Mouse (Mus musculus) forebrain, postnatal 0 days (tissue): ENCODE data around the gene Snrk. TPM values are rescaled to one million over a fixed set of nuclear protein-coding genes. Genes with fewer than 3 reads are reported as not detected.
A peak's percentile ranks its signal among the peaks of the same experiment; 100 is the strongest.

Experiments used
- ATAC-seq: fragments of 200-750 bp; cut with Nextera tagmentation; 2 replicates; pipeline ENCODE4 v1.8.0; 2017; ENCODE audit warnings: mild to moderate bottlenecking, moderate library complexity
- DNase-seq: peaks from one replicate; pipeline ENCODE4 v3.0.0-alpha.2; 2015
- H3K27ac ChIP-seq: fragments of 300-500 bp; sonication (generic); 2 replicates; pipeline ENCODE4 v1.5.1; 2014; ENCODE audit warnings: low read depth, mild to moderate bottlenecking, antibody characterized with exemption, low read length, moderate library complexity, mixed read lengths
- H3K27me3 ChIP-seq: fragments of 300-500 bp; sonication (generic); 2 replicates; pipeline ENCODE4 v1.6.1; 2014; ENCODE audit warnings: mild to moderate bottlenecking, low read length, mixed read lengths; ENCODE audit not compliant: insufficient read depth
- H3K36me3 ChIP-seq: fragments of 300-500 bp; sonication (generic); 2 replicates; pipeline ENCODE4 v1.6.1; 2014; ENCODE audit warnings: mild to moderate bottlenecking, moderate library complexity; ENCODE audit not compliant: insufficient read depth
- H3K4me1 ChIP-seq: fragments of 300-500 bp; sonication (generic); 2 replicates; pipeline ENCODE4 v1.6.1; 2014; ENCODE audit warnings: antibody characterized with exemption; ENCODE audit not compliant: insufficient read depth
- H3K4me2 ChIP-seq: fragments of 300-500 bp; sonication (generic); 2 replicates; pipeline ENCODE4 v1.6.1; 2014; ENCODE audit warnings: low read depth, mild to moderate bottlenecking, moderate library complexity
- H3K4me3 ChIP-seq: fragments of 300-500 bp; sonication (generic); 2 replicates; pipeline ENCODE4 v1.5.1; 2014; ENCODE audit warnings: low read depth, low read length, mixed read lengths
- H3K9ac ChIP-seq: fragments of 300-500 bp; sonication (generic); 2 replicates; pipeline ENCODE4 v1.6.1; 2014; ENCODE audit warnings: mild to moderate bottlenecking
- H3K9me3 ChIP-seq: fragments of 300-500 bp; sonication (generic); 2 replicates; pipeline ENCODE4 v1.6.1; 2016; ENCODE audit warnings: low read length
- CTCF ChIP-seq: sonication (generic); IDR thresholded peaks from 2 replicates; pipeline ENCODE4 v1.5.1; 2016; ENCODE audit warnings: antibody characterized with exemption, control low read depth, low read depth
- WGBS: fragments of 180-500 bp; shearing (Covaris S2); extraction: QIAGEN DNeasy Blood & Tissue Kit; methylation state at CpG from one replicate; pipeline ENCODE4 v1.1.7; 2014; 5-methylcytosine and 5-hydroxymethylcytosine counted together
- polyA plus RNA-seq: library from polyadenylated mRNA; unstranded; fragments of >200 nt; fragmentation: Nextera tagmentation; extraction: Ambion mirVana; gene quantifications from 2 replicates; pipeline ENCODE4 v1.2.1, GENCODE M21; 2015
- total RNA-seq: library from RNA; depleted of rRNA; stranded (reverse); fragments of >200 nt; gene quantifications from 2 replicates; pipeline ENCODE4 v1.2.3, GENCODE M21; 2014

Gene Snrk
- total and polyA plus RNA-seq, 2 experiments from 2014 or later = 82.3 to 109 TPM

GRCm38 (mm10) chr9:122120089-122120488, 3.0 kb downstream of the Snrk start:
- Histone ChIP-seq H3K4me3 (no peak overlapping the region), H3K9me3 (no peaks in the 10 kb centered on the region), H3K9ac (no peak overlapping the region), H3K4me2 (no peak overlapping the region), H3K27ac (no peak overlapping the region), H3K4me1 (no peaks in the 10 kb centered on the region), H3K27me3 (no peaks in the 10 kb centered on the region), H3K36me3 (no peaks in the 10 kb centered on the region)
- WGBS = 42% methylated on average over 3 of the region's 3 CpGs
- no peak for ATAC-seq
- peak; percentile 20 for DNase-seq
- peak; percentile 67 for TF ChIP-seq CTCF

GRCm38 (mm10) chr9:122122113-122122512, 5.0 kb downstream of the Snrk start:
- H3K4me2 ChIP-seq = no peak overlapping the region
- 92% methylated on average over 5 of the region's 5 CpGs for WGBS
- no peak overlapping the region for H3K4me3 ChIP-seq
- no peak for DNase-seq
- no peak for ATAC-seq
- no peak overlapping the region for H3K27ac ChIP-seq
- H3K36me3 ChIP-seq = no peaks in the 10 kb centered on the region
- H3K4me1 ChIP-seq = no peaks in the 10 kb centered on the region
- no peak for TF ChIP-seq CTCF
- H3K9ac ChIP-seq = no peak overlapping the region
- H3K27me3 ChIP-seq = no peaks in the 10 kb centered on the region
- no peaks in the 10 kb centered on the region for H3K9me3 ChIP-seq

GRCm38 (mm10) chr9:122123181-122123580, 6.1 kb downstream of the Snrk start:
- 78% methylated on average over 5 of the region's 5 CpGs for whole genome bisulfite sequencing
- no peak for ATAC-seq
- H3K36me3 ChIP-seq = no peaks in the 10 kb centered on the region
- no peak overlapping the region for H3K4me3 ChIP-seq
- H3K9me3 ChIP-seq = no peaks in the 10 kb centered on the region
- no peak overlapping the region for H3K27ac ChIP-seq
- no peaks in the 10 kb centered on the region for H3K4me1 ChIP-seq
- H3K27me3 ChIP-seq = no peaks in the 10 kb centered on the region
- H3K9ac ChIP-seq = no peak overlapping the region
- no peak for DNase-seq
- H3K4me2 ChIP-seq = no peak overlapping the region
- no peak for TF ChIP-seq CTCF

GRCm38 (mm10) chr9:122125723-122126290, 8.7 kb downstream of the Snrk start:
- Histone ChIP-seq H3K4me1 (no peaks in the 10 kb centered on the region), H3K9me3 (no peaks in the 10 kb centered on the region), H3K4me2 (no peak overlapping the region), H3K9ac (no peak overlapping the region), H3K27ac (no peak overlapping the region), H3K27me3 (no peaks in the 10 kb centered on the region), H3K4me3 (no peak overlapping the region), H3K36me3 (no peaks in the 10 kb centered on the region)
- WGBS = 38% methylated on average over 5 of the region's 5 CpGs
- ATAC-seq (no peak), DNase-seq (no peak)
- no peak for TF ChIP-seq CTCF

- no peaks in the 10 kb centered on the region for H3K9me3 ChIP-seq
- no peaks in the 10 kb centered on the region for H3K36me3 ChIP-seq
- no peaks in the 10 kb centered on the region for H3K4me1 ChIP-seq
- DNase-seq (no peak), ATAC-seq (no peak)
- no peak for TF ChIP-seq CTCF
- whole genome bisulfite sequencing = 80% methylated on average over 8 of the region's 8 CpGs
- H3K4me3 ChIP-seq = no peak overlapping the region
- no peak overlapping the region for H3K4me2 ChIP-seq
- no peak overlapping the region for H3K9ac ChIP-seq
- no peaks in the 10 kb centered on the region for H3K27me3 ChIP-seq
- H3K27ac ChIP-seq = no peak overlapping the region
These were observed 9.7 kb downstream of the Snrk start for GRCm38 (mm10) chr9:122126790-122127189.

- DNase-seq (no peak), ATAC-seq (no peak)
- 73% methylated on average over 3 of the region's 3 CpGs for WGBS
- no peak for TF ChIP-seq CTCF
- Histone ChIP-seq H3K9ac (no peak overlapping the region), H3K4me1 (no peaks in the 10 kb centered on the region), H3K36me3 (no peaks in the 10 kb centered on the region), H3K27me3 (no peaks in the 10 kb centered on the region), H3K9me3 (no peaks in the 10 kb centered on the region), H3K27ac (no peak overlapping the region), H3K4me2 (no peak overlapping the region), H3K4me3 (no peak overlapping the region)
These were observed 10.3 kb downstream of the Snrk start for GRCm38 (mm10) chr9:122127271-122127785.

GRCm38 (mm10) chr9:122128686-122129085, 11.6 kb downstream of the Snrk start:
- Histone ChIP-seq H3K9me3 (no peaks in the 10 kb centered on the region), H3K4me3 (no peak overlapping the region), H3K27ac (no peak overlapping the region), H3K4me2 (no peak overlapping the region), H3K4me1 (no peaks in the 10 kb centered on the region), H3K9ac (no peak overlapping the region), H3K27me3 (no peaks in the 10 kb centered on the region), H3K36me3 (no peaks in the 10 kb centered on the region)
- no peak for ATAC-seq
- no peak for TF ChIP-seq CTCF
- no peak for DNase-seq
- WGBS = 79% methylated on average over 5 of the region's 5 CpGs
